Mouse (Mus musculus) forebrain, embryonic 13.5 days (tissue): ENCODE results near the gene Gm20388. TPM values are rescaled to one million over a fixed set of nuclear protein-coding genes. Genes with fewer than 3 reads are reported as not detected.

ENCODE experiments used
- ATAC-seq: fragments of 200-750 bp; cut with Nextera tagmentation; 2 replicates; pipeline ENCODE4 v1.8.0; 2017
- H3K27ac ChIP-seq: fragments of 300-500 bp; sonication (generic); 2 replicates; pipeline ENCODE4 v1.5.1; 2015; ENCODE audit warnings: inconsistent platforms, mild to moderate bottlenecking, moderate library complexity
- H3K27me3 ChIP-seq: fragments of 300-500 bp; sonication (generic); 2 replicates; pipeline ENCODE4 v1.6.1; 2015; ENCODE audit warnings: mild to moderate bottlenecking, inconsistent platforms
- H3K36me3 ChIP-seq: fragments of 300-500 bp; sonication (generic); 2 replicates; pipeline ENCODE4 v1.6.1; 2015; ENCODE audit warnings: mild to moderate bottlenecking, inconsistent platforms; ENCODE audit not compliant: poor library complexity, severe bottlenecking
- H3K4me1 ChIP-seq: fragments of 300-500 bp; sonication (generic); 2 replicates; pipeline ENCODE4 v1.6.1; 2015; ENCODE audit warnings: inconsistent platforms
- H3K4me2 ChIP-seq: fragments of 300-500 bp; sonication (generic); 2 replicates; pipeline ENCODE4 v1.6.1; 2015; ENCODE audit warnings: inconsistent platforms, mild to moderate bottlenecking, moderate library complexity
- H3K4me3 ChIP-seq: fragments of 300-500 bp; sonication (generic); 2 replicates; pipeline ENCODE4 v1.5.1; 2015; ENCODE audit warnings: mild to moderate bottlenecking, inconsistent platforms
- H3K9ac ChIP-seq: fragments of 300-500 bp; sonication (generic); 2 replicates; pipeline ENCODE4 v1.6.1; 2015; ENCODE audit warnings: mild to moderate bottlenecking, inconsistent platforms
- H3K9me3 ChIP-seq: fragments of 300-500 bp; sonication (generic); replicated peaks from 2 replicates; pipeline ENCODE4 v1.6.1; 2016; ENCODE audit warnings: inconsistent platforms
- WGBS: fragments of 180-500 bp; shearing (Covaris S2); methylation state at CpG from one replicate; pipeline ENCODE4 v1.1.7; 2015; 5-methylcytosine and 5-hydroxymethylcytosine counted together
- polyA plus RNA-seq: library from polyadenylated mRNA; unstranded; fragments of >200 nt; fragmentation: Nextera tagmentation; extraction: Ambion mirVana; gene quantifications from 2 replicates; pipeline ENCODE4 v1.2.1, GENCODE M21; 2015

The Gm20388 gene
- polyA plus RNA-seq, 1 experiment from 2014 or later: 5.6 TPM

- 90% methylated on average over 14 of the region's 14 CpGs for WGBS
- H3K4me1 ChIP-seq: no peaks in the 10 kb centered on the region
- H3K4me3 ChIP-seq: no peak overlapping the region
- H3K4me2 ChIP-seq: no peak overlapping the region
- H3K27me3 ChIP-seq: no peaks in the 10 kb centered on the region
- no peak for ATAC-seq
- H3K9ac ChIP-seq: no peak overlapping the region
- H3K36me3 ChIP-seq: peaks cover 91% of the 10 kb centered on the region
- no peak overlapping the region for H3K27ac ChIP-seq
- no peaks in the 10 kb centered on the region for H3K9me3 ChIP-seq
Measured at GRCm38 (mm10) chr8:121599842-121600241, 1689.2 kb downstream of the Gm20388 start.

DNA sequence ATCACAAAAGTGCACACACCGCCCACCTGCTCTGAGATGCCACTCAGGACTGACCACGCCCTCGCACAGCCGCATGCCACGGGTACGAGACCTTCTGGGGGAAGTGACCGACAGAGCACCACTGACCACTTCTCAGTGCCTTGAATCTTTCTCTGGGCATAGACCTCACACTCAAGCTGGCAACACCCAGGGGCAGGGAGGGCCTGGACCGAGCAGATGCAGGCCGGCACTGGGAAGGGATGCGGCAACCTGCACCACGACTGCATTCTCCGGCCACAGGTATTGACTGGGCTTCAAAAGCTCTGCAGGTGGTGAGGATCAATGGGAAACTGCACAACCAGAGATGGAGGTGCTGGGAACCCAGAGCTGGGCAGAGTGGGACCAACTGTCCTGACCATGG, 1691.8 kb downstream of the Gm20388 start:
- H3K27me3 ChIP-seq: no peaks in the 10 kb centered on the region
- no peaks in the 10 kb centered on the region for H3K9me3 ChIP-seq
- no peak overlapping the region for H3K4me3 ChIP-seq
- 91% methylated on average over 12 of the region's 12 CpGs for WGBS
- H3K36me3 ChIP-seq: peaks cover 94% of the 10 kb centered on the region
- no peak overlapping the region for H3K4me2 ChIP-seq
- H3K4me1 ChIP-seq: no peaks in the 10 kb centered on the region
- H3K9ac ChIP-seq: no peak overlapping the region
- no peak overlapping the region for H3K27ac ChIP-seq
- no peak for ATAC-seq

DNA sequence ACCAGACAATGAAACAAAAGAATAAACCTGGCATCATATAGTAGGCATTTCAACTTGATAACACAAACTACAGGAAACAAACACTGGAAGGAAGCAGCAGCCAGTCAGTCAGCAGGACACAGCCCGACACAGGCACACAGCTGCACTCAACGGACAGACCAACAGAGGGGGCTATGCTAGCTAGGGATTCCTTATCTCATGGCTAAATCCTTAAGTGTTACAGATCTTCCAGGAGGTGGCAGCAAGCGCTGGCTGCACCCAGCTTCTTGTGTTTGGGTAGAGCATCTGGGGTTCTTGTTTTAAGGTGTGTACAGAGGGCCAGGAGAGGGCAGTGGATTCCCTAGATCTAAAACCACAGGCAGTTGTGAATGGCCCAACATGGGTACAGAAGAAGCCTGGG, 1692.2 kb downstream of the Gm20388 start:
- Histone ChIP-seq H3K9me3 (no peaks in the 10 kb centered on the region), H3K4me3 (no peak overlapping the region), H3K27me3 (no peaks in the 10 kb centered on the region), H3K27ac (no peak overlapping the region), H3K4me2 (no peak overlapping the region), H3K36me3 (peaks cover 94% of the 10 kb centered on the region), H3K4me1 (no peaks in the 10 kb centered on the region), H3K9ac (no peak overlapping the region)
- 34% methylated on average over 3 of the region's 3 CpGs for WGBS
- peak; percentile 28; the same call in 1 of the 2 replicates for ATAC-seq

- H3K9ac ChIP-seq: no peak overlapping the region
- H3K27me3 ChIP-seq: no peaks in the 10 kb centered on the region
- WGBS: 98% methylated on average over 12 of the region's 12 CpGs
- peaks cover 98% of the 10 kb centered on the region for H3K36me3 ChIP-seq
- H3K4me2 ChIP-seq: no peak overlapping the region
- no peaks in the 10 kb centered on the region for H3K9me3 ChIP-seq
- H3K27ac ChIP-seq: no peak overlapping the region
- ATAC-seq: no peak
- H3K4me3 ChIP-seq: no peak overlapping the region
- no peaks in the 10 kb centered on the region for H3K4me1 ChIP-seq
Measured at GRCm38 (mm10) chr8:121603801-121604200, 1693.2 kb downstream of the Gm20388 start.

DNA sequence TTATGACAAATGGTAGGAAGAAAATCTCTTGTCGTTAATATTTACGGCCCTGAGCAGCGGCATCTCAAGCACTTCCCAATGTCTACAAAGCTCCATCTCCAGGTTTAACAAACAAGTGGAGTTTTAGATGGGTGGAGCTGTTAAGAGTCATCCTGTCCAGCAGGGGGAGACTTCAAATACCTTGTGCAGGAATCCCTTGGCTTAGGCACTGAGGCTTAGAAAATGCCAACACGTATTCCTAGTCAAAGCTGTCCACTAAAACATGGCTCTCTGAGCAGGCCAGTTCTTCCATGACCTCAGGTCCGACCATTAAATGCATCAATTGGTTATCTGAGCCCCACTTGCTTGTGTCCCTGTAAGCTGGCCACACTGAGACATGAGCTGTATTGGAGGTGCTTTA, 1697.0 kb downstream of the Gm20388 start:
- H3K9me3 ChIP-seq: no peaks in the 10 kb centered on the region

GRCm38 (mm10) chr8:121609251-121609650, 1698.6 kb downstream of the Gm20388 start:
- peaks cover 77% of the 10 kb centered on the region for H3K36me3 ChIP-seq
- no peak overlapping the region for H3K4me2 ChIP-seq
- H3K27me3 ChIP-seq: no peaks in the 10 kb centered on the region

More for the DNA sequence above, 1697.0 kb downstream of the Gm20388 start:
- no peak overlapping the region for H3K27ac ChIP-seq
- 90% methylated on average over 5 of the region's 5 CpGs for WGBS
- H3K4me2 ChIP-seq: no peak overlapping the region
- H3K4me1 ChIP-seq: no peaks in the 10 kb centered on the region
- no peak overlapping the region for H3K9ac ChIP-seq
- no peaks in the 10 kb centered on the region for H3K27me3 ChIP-seq
- no peak for ATAC-seq
- no peak overlapping the region for H3K4me3 ChIP-seq
- H3K36me3 ChIP-seq: peaks cover 93% of the 10 kb centered on the region

DNA sequence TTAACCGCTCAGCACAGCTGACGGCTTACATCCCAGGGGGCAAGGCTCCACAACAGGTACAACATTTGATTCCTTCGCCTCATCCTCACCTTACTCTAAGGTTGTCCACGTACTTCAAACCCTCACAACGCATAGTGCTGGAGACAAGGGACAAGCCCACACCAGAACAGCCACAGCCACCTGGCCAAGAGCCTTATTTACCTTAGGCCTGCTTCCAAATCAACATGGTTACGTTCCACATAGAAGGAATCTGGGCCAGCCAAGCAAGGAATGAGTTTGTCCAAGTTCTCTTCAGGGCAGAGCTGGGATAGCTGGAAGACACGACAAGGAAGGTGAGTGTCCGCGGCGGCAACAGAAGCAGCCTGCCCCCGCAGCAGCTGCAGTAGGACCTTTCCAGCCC, 1699.3 kb downstream of the Gm20388 start:
- WGBS: 93% methylated on average over 11 of the region's 11 CpGs
- H3K4me3 ChIP-seq: no peak overlapping the region
- peaks cover 72% of the 10 kb centered on the region for H3K36me3 ChIP-seq
- no peak overlapping the region for H3K4me2 ChIP-seq
- no peaks in the 10 kb centered on the region for H3K9me3 ChIP-seq
- H3K4me1 ChIP-seq: no peaks in the 10 kb centered on the region
- ATAC-seq: no peak
- no peak overlapping the region for H3K27ac ChIP-seq
- H3K9ac ChIP-seq: no peak overlapping the region
- no peaks in the 10 kb centered on the region for H3K27me3 ChIP-seq

More at GRCm38 (mm10) chr8:121609251-121609650, 1698.6 kb downstream of the Gm20388 start:
- no peak for ATAC-seq
- Histone ChIP-seq H3K4me1 (no peaks in the 10 kb centered on the region), H3K9me3 (no peaks in the 10 kb centered on the region), H3K27ac (no peak overlapping the region), H3K4me3 (no peak overlapping the region), H3K9ac (no peak overlapping the region)
- WGBS: 92% methylated on average over 15 of the region's 15 CpGs

DNA sequence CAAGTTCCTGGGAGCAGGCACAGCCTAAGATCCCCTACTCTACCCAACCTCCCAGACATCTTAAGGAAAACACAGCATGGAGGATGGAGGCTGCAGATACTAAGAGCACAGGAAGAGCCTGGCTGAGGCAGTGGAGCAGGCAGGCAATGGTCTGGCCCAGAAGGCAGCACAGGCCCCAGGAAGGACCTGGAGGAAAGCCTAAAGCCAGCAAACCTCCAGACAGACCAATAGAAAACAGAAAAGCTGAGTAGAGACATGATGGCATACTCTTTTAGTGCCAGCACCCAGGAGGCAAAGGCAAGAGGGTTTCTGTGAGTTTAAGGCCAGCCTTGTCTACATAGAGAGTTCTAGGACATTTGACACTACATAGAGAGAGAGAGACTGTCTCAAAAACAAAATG, 1702.8 kb downstream of the Gm20388 start:
- Histone ChIP-seq H3K36me3 (peaks cover 70% of the 10 kb centered on the region), H3K4me3 (no peak overlapping the region), H3K27me3 (no peaks in the 10 kb centered on the region), H3K9me3 (no peaks in the 10 kb centered on the region), H3K9ac (no peak overlapping the region), H3K4me1 (no peaks in the 10 kb centered on the region), H3K4me2 (no peak overlapping the region), H3K27ac (peak overlapping the region; percentile 31; the same call in 1 of the 2 replicates)
- no peak for ATAC-seq

- WGBS: 71% methylated on average over 7 of the region's 7 CpGs
- Histone ChIP-seq H3K9me3 (no peaks in the 10 kb centered on the region), H3K4me1 (peaks cover 40% of the 10 kb centered on the region), H3K4me3 (no peak overlapping the region), H3K27ac (no peak overlapping the region), H3K9ac (no peak overlapping the region), H3K4me2 (no peak overlapping the region), H3K36me3 (peaks cover 46% of the 10 kb centered on the region), H3K27me3 (no peaks in the 10 kb centered on the region)
- no peak for ATAC-seq
Measured at GRCm38 (mm10) chr8:121619401-121619995, 1708.9 kb downstream of the Gm20388 start.

DNA sequence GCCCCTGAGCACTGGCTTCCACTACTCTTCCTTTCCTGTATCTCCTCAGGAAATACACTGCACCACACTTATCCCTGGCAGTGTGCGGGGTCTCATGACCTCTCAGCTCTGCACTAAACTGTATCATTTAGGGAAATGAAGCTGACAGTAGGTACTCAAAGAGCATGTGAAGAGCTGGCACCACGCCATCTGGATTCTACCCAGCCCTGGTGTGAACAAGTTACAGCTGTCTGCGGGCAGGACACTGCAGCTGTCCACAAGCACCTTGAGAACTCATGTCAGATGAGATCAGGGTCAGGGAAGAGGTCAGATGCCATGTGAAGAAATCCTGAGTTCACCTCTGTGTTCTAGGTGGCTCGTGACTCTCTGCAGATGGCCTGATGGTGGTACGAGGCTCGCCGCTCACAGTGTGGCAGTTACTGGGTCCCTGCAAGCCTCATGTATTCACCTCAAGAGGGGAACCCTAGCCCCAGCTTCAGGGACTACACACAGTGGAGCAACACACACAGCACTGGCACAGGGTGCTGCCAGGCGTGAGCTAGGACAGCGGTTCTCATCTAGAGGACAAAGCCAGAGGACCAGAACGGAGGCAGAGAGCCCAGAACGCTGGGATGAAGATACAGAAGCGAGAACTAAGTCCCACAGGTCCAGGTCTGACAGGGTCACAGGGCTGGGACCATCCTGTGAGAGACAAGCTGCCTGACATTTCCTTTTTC, 1710.3 kb downstream of the Gm20388 start:
- Histone ChIP-seq H3K4me3 (no peak overlapping the region), H3K27me3 (no peaks in the 10 kb centered on the region), H3K9me3 (no peaks in the 10 kb centered on the region), H3K27ac (peak overlapping the region; percentile 44; the same call in 1 of the 2 replicates), H3K4me1 (peaks cover 50% of the 10 kb centered on the region), H3K4me2 (no peak overlapping the region), H3K9ac (no peak overlapping the region), H3K36me3 (peaks cover 34% of the 10 kb centered on the region)
- 88% methylated on average over 12 of the region's 12 CpGs for WGBS
- ATAC-seq: peak; percentile 31; the same call in 1 of the 2 replicates

DNA sequence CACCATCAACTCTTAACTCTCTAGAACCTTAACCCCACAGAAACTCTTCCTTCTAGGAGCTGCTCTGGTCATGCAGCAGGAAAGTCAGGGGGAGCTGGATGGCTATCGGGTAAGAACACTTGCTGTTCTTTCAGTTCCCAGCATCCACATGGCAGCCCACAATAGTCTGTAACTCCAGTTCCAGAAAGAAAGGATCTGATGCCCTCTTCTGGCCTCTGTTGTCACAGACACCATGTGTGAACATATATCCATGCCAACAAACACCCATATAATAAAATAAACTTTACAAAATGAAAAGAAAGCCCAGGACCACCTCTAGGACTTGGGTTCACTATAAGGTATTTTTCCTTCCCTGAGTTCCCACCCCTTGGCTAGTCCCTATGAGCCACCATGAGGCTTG, 1711.2 kb downstream of the Gm20388 start:
- no peak overlapping the region for H3K27ac ChIP-seq
- no peak overlapping the region for H3K9ac ChIP-seq
- WGBS: 56% methylated on average over 1 of the region's 1 CpGs
- H3K9me3 ChIP-seq: no peaks in the 10 kb centered on the region
- no peak overlapping the region for H3K4me3 ChIP-seq
- peaks cover 53% of the 10 kb centered on the region for H3K4me1 ChIP-seq
- no peak overlapping the region for H3K4me2 ChIP-seq
- peaks cover 34% of the 10 kb centered on the region for H3K36me3 ChIP-seq
- ATAC-seq: no peak
- no peaks in the 10 kb centered on the region for H3K27me3 ChIP-seq

- no peak overlapping the region for H3K4me3 ChIP-seq
- H3K36me3 ChIP-seq: peaks cover 34% of the 10 kb centered on the region
- no peak overlapping the region for H3K4me2 ChIP-seq
- no peaks in the 10 kb centered on the region for H3K9me3 ChIP-seq
- WGBS: 81% methylated on average over 8 of the region's 8 CpGs
- no peak overlapping the region for H3K9ac ChIP-seq
- no peaks in the 10 kb centered on the region for H3K27me3 ChIP-seq
- H3K4me1 ChIP-seq: peaks cover 53% of the 10 kb centered on the region
- ATAC-seq: no peak
- H3K27ac ChIP-seq: peak overlapping the region; percentile 35; the same call in 1 of the 2 replicates
Measured at GRCm38 (mm10) chr8:121623043-121623442, 1712.4 kb downstream of the Gm20388 start.
